Mouse (Mus musculus) frontal cortex, postnatal 36 days (tissue): ENCODE measurements at regions not wholly inside any gene's neighbourhood (a gene's known extent, or its start where the extent isn't known, plus 50 kb on each side); places are given as distances from the start of the nearest gene placed in this dataset.

ENCODE experiments used
- DNase-seq, 2 experiments: peaks; one replicate each; pipeline ENCODE4 v3.0.0; 2022; ENCODE audit warnings: low spot score in 2 of 2

- DNase-seq: no peak
Measured at GRCm38 (mm10) chr1:159034952-159035351, 54.7 kb upstream of the Pappa2 start.

DNA sequence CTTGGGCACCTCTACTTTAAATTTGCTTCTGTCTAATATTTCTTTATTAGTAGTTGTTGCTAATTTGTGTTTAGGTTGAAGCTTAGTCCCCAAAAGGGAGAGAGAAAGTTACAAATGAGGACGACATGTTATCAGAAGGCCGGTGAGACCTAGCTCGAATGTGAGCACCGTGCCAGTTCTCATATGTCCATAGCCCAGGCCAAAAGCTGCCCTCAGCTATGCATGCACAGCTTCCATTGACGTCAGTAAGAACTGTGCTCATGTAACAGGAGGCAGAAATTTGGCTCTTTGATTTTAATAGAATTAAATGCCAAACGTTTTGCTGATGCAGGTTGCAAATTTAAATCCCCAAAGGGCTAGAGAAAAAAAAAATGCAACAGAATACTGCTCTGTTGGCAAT, 56.1 kb upstream of the Pappa2 start:
- DNase-seq: no peak

DNA sequence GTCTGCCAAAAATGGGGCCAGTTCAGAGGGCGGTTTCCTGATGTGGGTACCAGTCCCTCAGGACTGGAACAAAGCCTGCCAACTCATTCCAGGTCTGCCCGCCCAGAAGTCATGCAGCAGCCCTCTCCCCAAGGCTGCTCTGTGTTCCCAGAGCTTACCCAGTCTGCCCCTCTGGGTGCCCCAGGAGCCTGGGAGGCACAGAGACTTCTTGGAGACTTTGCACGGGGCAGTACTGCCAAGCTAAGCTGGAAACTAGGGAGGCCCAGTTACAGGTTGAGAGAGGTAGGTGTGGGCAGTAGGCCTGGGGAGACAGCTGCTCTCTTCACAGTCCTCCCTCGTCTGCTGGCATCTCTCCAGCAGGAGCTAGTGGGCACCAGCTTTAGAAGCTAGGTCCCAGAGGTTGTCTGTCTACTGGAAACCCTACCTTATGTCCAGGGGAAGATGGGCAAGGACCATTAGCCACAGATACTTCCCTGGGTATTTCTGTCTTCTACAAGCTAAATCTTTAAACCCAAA, 65.6 kb upstream of the Pappa2 start:
- no peak for DNase-seq

DNA sequence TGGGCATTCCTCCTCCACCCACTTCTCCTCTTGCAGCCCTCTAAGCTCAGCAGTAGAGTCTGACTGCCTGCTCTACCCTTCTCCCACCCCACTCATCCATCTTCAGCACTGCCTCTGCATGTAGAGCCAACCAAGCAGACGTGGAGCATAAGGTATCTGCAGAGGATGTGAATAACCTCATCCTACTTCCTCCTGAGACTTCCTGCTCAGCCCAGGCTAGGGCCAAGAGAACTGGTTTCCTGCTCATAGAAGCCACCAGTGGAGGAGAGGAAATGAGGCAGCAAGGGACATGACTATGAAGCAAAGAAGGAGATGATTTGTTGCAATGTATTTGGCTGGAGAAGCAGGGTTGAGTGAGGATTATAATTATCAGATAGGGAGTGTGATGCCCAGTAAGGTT, 84.7 kb upstream of the Pappa2 start:
- DNase-seq: peak in 1 of 2 experiments; percentile 1

- peak in 1 of 2 experiments; percentile 3 for DNase-seq
Measured at GRCm38 (mm10) chr1:159099205-159099604, 118.9 kb upstream of the Pappa2 start.

DNA sequence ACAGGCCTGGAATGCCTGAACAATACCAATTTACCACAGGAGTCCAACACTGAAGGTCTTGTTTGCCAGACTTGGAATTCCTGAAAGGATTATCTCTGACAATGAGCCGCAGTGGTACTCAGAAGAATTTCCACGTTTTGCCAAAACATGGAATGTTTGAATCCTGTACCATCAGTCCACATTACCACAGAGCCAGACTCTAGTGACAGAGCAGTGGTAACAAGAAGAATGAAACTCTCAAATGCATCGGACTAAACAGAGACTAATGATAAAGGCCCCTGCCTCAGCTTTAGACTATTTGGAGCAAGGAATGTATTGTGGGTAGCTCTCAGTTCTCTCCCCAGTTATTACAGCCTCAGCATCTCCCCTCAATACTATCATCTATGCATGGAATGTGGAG, 109.9 kb upstream of the Cop1 start:
- no peak for DNase-seq

- no peak for DNase-seq
Measured at GRCm38 (mm10) chr1:159124874-159125273, 107.2 kb upstream of the Cop1 start.

DNA sequence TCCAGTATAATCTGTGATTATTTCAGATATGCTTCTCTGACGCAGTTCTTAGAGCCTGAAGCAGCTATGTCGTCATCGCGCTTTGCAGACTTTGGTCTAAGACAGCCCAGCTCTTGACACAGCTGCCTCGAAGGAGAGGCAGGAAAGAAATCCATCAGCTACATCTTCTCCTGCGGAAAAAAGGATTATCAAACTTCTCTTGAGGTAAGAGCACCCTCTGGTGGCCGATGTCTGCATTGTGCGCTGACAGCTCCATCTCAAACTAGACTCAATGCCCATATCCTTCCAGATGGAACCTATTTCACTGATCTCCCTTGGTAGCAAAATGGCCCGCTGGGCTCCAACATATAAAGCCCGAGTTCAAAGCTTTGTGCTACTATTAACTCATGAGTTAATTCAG, 96.8 kb upstream of the Cop1 start:
- peak; percentile 83 to 86 for DNase-seq

DNA sequence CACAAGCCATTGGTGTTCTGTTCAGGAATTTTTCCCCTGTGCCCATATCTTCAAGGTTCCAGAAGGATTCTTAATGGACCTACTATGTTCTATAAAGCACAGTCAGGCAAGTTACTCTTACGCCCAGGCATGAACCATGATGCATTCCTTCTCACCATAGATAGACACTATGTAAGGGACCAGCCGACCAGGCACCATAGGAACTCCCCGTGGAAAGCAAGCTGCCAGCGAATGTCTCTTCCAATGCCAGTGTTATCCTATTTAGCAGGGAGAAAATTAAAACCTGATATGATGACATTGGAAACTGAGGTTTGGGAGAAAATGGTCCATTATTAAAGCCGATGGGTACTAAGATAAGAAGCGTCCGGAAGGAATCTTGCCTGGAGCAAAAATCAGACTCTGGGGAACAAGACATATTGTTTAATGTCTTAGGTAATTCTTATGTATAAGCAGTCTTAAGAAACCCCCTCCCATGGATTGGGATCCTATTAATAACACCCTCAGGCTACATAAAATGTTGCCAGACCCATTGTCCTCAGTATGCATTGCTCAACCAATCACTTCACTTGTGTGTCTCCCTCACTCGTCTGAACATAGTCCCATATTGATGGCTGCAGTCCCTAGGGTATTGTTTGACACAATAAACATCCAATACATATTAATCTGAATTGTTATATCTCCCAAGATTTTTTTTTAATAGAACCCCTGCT, 84.2 kb upstream of the Cop1 start:
- no peak for DNase-seq

GRCm38 (mm10) chr1:159148498-159149187, 83.5 kb upstream of the Cop1 start:
- no peak for DNase-seq

DNA sequence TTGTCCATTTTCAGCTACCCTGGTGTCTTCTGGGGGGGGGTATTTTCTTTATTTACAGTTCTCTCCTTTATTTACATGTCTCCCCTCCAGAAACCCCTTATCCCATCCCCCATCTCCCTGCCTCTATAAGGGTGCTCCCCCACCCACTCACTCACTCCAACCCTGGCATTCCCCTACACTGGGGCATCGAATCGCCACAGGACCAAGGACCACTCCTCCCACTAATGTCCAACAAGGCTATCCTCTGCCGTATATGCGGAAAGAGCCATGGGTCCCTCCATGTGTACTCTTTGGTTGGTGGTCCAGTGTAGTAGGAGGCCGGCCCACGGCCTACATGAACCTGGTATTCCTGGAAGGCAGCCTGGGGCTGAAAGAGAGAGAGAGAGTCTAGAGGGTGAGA, 82.9 kb upstream of the Cop1 start:
- DNase-seq: no peak

DNA sequence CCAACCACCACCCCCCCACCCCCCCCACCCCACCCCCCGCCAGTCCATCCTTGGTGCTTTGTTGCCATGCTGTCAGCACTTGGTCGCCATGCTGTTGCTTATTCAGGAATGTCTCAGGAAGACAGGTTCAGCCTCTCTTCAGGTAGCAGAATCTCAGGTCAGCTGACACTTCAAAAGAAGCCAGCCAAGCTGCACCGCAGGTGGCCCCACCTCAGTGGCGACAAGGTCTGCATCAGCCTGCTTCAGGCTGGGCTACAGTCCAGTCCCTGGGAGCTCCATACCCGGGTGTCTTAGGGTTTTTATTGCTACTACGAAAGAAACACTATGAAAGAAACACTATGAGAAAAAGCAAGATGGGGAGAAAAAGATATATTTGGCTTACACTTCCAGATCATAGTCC, 82.4 kb upstream of the Cop1 start:
- DNase-seq: no peak

DNA sequence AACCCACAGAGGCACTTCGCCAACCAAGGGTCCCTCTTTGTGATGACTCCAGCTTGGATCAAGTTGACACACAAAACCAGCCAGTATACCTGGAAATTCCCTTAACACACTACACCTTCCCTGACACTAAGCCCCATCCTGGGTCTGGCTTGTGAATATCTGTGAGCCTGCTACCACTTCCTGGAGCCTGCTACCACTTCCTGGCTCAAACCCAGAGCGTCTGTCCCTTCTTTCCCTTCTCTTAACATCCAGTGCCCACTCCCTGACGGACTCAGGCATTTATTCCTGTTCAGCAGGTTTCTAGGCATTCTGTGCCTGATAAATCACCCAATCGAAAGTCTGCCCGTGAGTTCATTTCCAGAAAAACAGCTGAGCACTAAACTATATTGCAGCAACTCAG, 81.8 kb upstream of the Cop1 start:
- DNase-seq: no peak

GRCm38 (mm10) chr1:159156428-159156827, 75.7 kb upstream of the Cop1 start:
- no peak for DNase-seq

DNA sequence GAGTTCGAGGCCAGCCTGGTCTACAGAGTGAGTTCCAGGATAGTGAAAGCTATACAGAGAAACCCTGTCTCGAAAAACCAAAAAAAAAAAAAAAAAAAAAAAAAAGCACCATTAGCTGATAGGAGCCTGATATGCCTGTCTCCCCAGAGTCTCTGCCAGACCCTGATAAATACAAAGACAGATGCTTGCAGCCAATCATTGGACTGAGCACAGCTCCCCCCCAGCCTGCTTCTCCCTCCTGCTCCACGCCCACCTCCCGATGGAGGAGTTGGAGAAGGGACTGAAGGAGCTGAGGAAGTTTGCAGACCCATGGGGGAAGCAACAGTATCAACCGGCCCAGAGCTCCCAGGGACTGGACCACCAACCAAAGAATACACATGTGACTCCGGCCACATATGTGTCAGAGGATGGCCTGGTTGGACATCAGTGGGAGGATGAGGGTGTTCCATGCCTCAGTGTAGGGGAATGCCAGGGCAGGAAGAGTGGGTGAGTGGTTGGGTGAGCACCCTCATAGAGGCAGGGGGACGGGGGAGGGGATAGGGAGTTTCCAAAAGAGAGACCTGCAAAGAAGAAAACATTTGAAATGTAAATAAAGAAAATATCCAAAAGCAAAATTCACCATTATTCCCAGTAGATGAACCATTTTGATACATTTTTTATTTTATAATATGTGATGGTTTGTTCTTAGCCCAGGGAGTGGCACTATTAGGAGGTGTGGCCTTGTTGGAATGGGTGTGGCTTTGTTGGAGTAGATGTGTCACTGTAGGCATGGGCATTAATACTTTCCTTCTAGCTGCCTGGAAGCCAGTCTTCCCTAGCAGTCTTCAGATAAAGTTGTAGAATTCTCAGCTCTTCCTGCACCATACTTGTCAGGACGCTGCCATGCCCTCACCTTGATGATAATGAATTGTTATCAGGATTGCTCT, 71.8 kb upstream of the Cop1 start:
- DNase-seq: no peak

GRCm38 (mm10) chr1:159163113-159163885, 68.8 kb upstream of the Cop1 start:
- DNase-seq: peak; percentile 8 to 14

- no peak for DNase-seq
Measured at GRCm38 (mm10) chr1:159182031-159182430, 50.1 kb upstream of the Cop1 start.
